Comparison of ENCODE assay signal across 17 mouse cellular contexts in genomic region chr2:60392286-60392685, GRCm38 (mm10). TPM values are rescaled to one million over a fixed set of nuclear protein-coding genes. Genes with fewer than 3 reads are reported as not detected.
A peak's percentile ranks its signal among the peaks of the same experiment; 100 is the strongest.
DNase-seq lines count a peak whose midpoint lies in the region; TF ChIP-seq lines count a peak whose summit lies in the region.
"Had no signal": no experiment of that assay in that cellular context is flagged by ENCODE, and none has a peak within 500 bp of the region (broad histone marks: within the 10 kb centered on the region; RNA-seq: fewer than 3 reads in every experiment).

No protein-coding gene starts in this region.

- H3K27ac ChIP-seq in heart, adult 2 months, result no peak overlapping the region
- H3K27ac ChIP-seq in heart, embryonic 10.5 days, result no peak overlapping the region

- H3K9ac ChIP-seq in heart, adult 2 months (ENCODE audit: low read depth, low read length), result no peak overlapping the region

- intact Hi-C loops in heart, adult 2 months (cut with DNase I), result no loop called here
- intact Hi-C loops in heart, postnatal 36 days (cut with DNase I), result no loop called here

- no peak for TF ChIP-seq CTCF in heart, adult 2 months (IDR thresholded peaks at IDR 0.05)

- H3K4me1 ChIP-seq in heart, adult 2 months (ENCODE audit: control insufficient read depth, insufficient read depth, low read length), result no peaks in the 10 kb centered on the region
- peaks cover 19% of the 10 kb centered on the region for H3K4me1 ChIP-seq in heart, embryonic 10.5 days

- no peak for TF ChIP-seq EP300 in heart, adult 2 months (IDR thresholded peaks at IDR 0.05; ENCODE audit: insufficient read depth, low read depth, low read length)

- H3K27me3 ChIP-seq in heart, adult 2 months (ENCODE audit: control insufficient read depth, insufficient read depth, low read length), result no peaks in the 10 kb centered on the region
- H3K27me3 ChIP-seq in heart, embryonic 10.5 days (ENCODE audit: insufficient read depth, poor library complexity, severe bottlenecking), result no peaks in the 10 kb centered on the region
- H3K27me3 ChIP-seq: CH12.LX, Patski had no signal

- 76% methylated on average over 4 of the region's 4 CpGs for WGBS in heart, adult 2 months
- WGBS in heart, embryonic 10.5 days, result 63% methylated on average over 4 of the region's 4 CpGs

- H3K4me3 ChIP-seq in heart, adult 2 months, result no peak overlapping the region
- no peak overlapping the region for H3K4me3 ChIP-seq in heart, embryonic 10.5 days

- peak; percentile 57 for DNase-seq in heart, adult 11 months
- DNase-seq in heart, adult 2 months, result no peak
- DNase-seq in heart, embryonic 10.5 days (ENCODE audit: low spot score), result peak; percentile 68
- no peak for DNase-seq in heart, postnatal 36 days
- DNase-seq: adrenal gland, adult 2 months; adrenal gland, adult 8-10 months; adrenal gland, postnatal 10 days; adrenal gland, postnatal 14 days; adrenal gland, postnatal 25 days; adrenal gland, postnatal 36 days; B cell, adult 2 months; cerebellum, adult 11 months; cerebellum, adult 11-12 months; cerebellum, adult 18-20 months had no signal

- no peaks in the 10 kb centered on the region for H3K79me2 ChIP-seq in heart, adult 2 months (replicated peaks; ENCODE audit: control insufficient read depth, insufficient read depth, low read length)

- H3K9me3 ChIP-seq in heart, embryonic 10.5 days, result no peaks in the 10 kb centered on the region
- H3K9me3 ChIP-seq: G1E had no signal

- H3K36me3 ChIP-seq in heart, adult 2 months (ENCODE audit: control insufficient read depth, insufficient read depth, low read length), result no peaks in the 10 kb centered on the region
- H3K36me3 ChIP-seq in heart, embryonic 10.5 days, result no peaks in the 10 kb centered on the region
- H3K36me3 ChIP-seq: G1E had no signal

- no peak for TF ChIP-seq POLR2A in heart, adult 2 months (IDR thresholded peaks at IDR 0.05; ENCODE audit: insufficient read depth, low read depth, low read length)

RNA-seq across cellular contexts. Expression of gene Ly75, which starts 9.2 kb away (rescaled TPM):
- total RNA-seq in heart, adult 2 months (2021), result under 1 TPM; 0.57 to 0.68 TPM
- 0.37 and 0.79 TPM in 2 replicates for polyA plus RNA-seq in heart, adult 2 months (2012; rRNA removed)
- polyA plus RNA-seq in heart, embryonic 10.5 days (2016; fragmentation: Nextera tagmentation; extraction: Ambion mirVana), result 5.3 and 6.6 TPM in 2 replicates
- under 1 TPM; 0.54 to 0.69 TPM for total RNA-seq in heart, postnatal 36 days (2021)

Comparison
In these comparisons a context has a peak if more than half of its experiments do, and no peak if none do; other contexts are left out.
1. DNase-seq: peak in heart, adult 11 months (single experiment) and heart, embryonic 10.5 days (single experiment); none in heart, adult 2 months (0 of 2) and heart, postnatal 36 days (0 of 2).